Mouse (Mus musculus) megakaryocyte, adult 5-6 weeks (primary cell): ENCODE data around the gene Ftl1. TPM values are rescaled to one million over a fixed set of nuclear protein-coding genes. Genes with fewer than 3 reads are reported as not detected.

Experiments
- ATAC-seq: 2 replicates; pipeline ENCODE4 v1.8.0; 2016; ENCODE audit warnings: mild to moderate bottlenecking, inconsistent platforms; ENCODE audit not compliant: poor library complexity, severe bottlenecking
- total RNA-seq, 2 experiments: library from RNA; stranded (forward) in 1 of 2; stranded (reverse) in 1 of 2; fragments of 153-499, 151-499 nt in 1 of 2; fragments of 221-1000, 200-1000 nt in 1 of 2; gene quantifications; 2 replicates each; pipeline versions ENCODE4 v1.2.3 to v1.2.4; 2015 to 2017

The Ftl1 gene
- total RNA-seq, 2 experiments from 2014 or later, result 1,786 to 3,213 TPM

- ATAC-seq, result no peak
These were observed 44.0 kb downstream of the Ftl1 start for GRCm38 (mm10) chr7:45415636-45416035.

- ATAC-seq, result no peak
These were observed 44.9 kb downstream of the Ftl1 start for GRCm38 (mm10) chr7:45414740-45415224.

GRCm38 (mm10) chr7:45413864-45414739 lies 45.6 kb downstream of the Ftl1 start:
- peak; percentile 31 for ATAC-seq

- no peak for ATAC-seq
These were observed 46.4 kb downstream of the Ftl1 start, which contains the start of gene Ntf5 for GRCm38 (mm10) chr7:45413113-45413863. Ntf5 (plus strand) TSS chr7:45413695.

- ATAC-seq, result no peak
These were observed 47.3 kb downstream of the Ftl1 start for GRCm38 (mm10) chr7:45412421-45412820.

GRCm38 (mm10) chr7:45409497-45410163 lies 50.1 kb downstream of the Ftl1 start:
- no peak for ATAC-seq

- no peak for ATAC-seq
These were observed 50.7 kb downstream of the Ftl1 start for GRCm38 (mm10) chr7:45408949-45409348.

GRCm38 (mm10) chr7:45408351-45408750 lies 51.3 kb downstream of the Ftl1 start:
- no peak for ATAC-seq

Other genes with a start within 250 kb of the Ftl1 start
Only the 30 nearest of the 34 such genes appear.
- gene Cd37, start 220.8 kb downstream of the Ftl1 start, total RNA-seq (2015), result 105 and 111 TPM in 2 replicates
- gene Cd37, start 220.8 kb downstream of the Ftl1 start, total RNA-seq (2017), result 67.9 and 74.9 TPM in 2 replicates
- not detected in 2 replicates for gene Slc6a16, start 218.8 kb downstream of the Ftl1 start, total RNA-seq (2015)
- gene Slc6a16, start 218.8 kb downstream of the Ftl1 start, total RNA-seq (2017), result not detected in 2 replicates
- 0.27 and 0.78 TPM in 2 replicates for gene Slc6a21, start 182.4 kb downstream of the Ftl1 start, total RNA-seq (2015)
- not detected in 2 replicates for gene Slc6a21, start 182.4 kb downstream of the Ftl1 start, total RNA-seq (2017)
- gene Trpm4, start 126.1 kb downstream of the Ftl1 start, total RNA-seq (2015), result 3.2 and 4.7 TPM in 2 replicates
- gene Trpm4, start 126.1 kb downstream of the Ftl1 start, total RNA-seq (2017), result 4.8 and 5.4 TPM in 2 replicates
- not detected in 2 replicates for gene Hrc, start 124.6 kb downstream of the Ftl1 start, total RNA-seq (2015)
- 0.07 TPM in 1 of 2 replicates, not detected in the other for gene Hrc, start 124.6 kb downstream of the Ftl1 start, total RNA-seq (2017)
- gene Ppfia3, start 92.9 kb downstream of the Ftl1 start, total RNA-seq (2015), result 0.50 TPM in 1 of 2 replicates, not detected in the other
- not detected in 2 replicates for gene Ppfia3, start 92.9 kb downstream of the Ftl1 start, total RNA-seq (2017)
- 0.71 TPM in 1 of 2 replicates, not detected in the other for gene Lin7b, start 89.3 kb downstream of the Ftl1 start, total RNA-seq (2015)
- not detected in 2 replicates for gene Lin7b, start 89.3 kb downstream of the Ftl1 start, total RNA-seq (2017)
- gene Snrnp70, start 64.1 kb downstream of the Ftl1 start, total RNA-seq (2015), result 69.6 and 94.3 TPM in 2 replicates
- 261 and 320 TPM in 2 replicates for gene Snrnp70, start 64.1 kb downstream of the Ftl1 start, total RNA-seq (2017)
- gene Kcna7, start 54.2 kb downstream of the Ftl1 start, total RNA-seq (2015), result not detected in 2 replicates
- not detected in 2 replicates for gene Kcna7, start 54.2 kb downstream of the Ftl1 start, total RNA-seq (2017)
- not detected in 2 replicates for gene Ntf5, start 46.2 kb downstream of the Ftl1 start, total RNA-seq (2015)
- gene Ntf5, start 46.2 kb downstream of the Ftl1 start, total RNA-seq (2017), result not detected in 2 replicates
- gene Lhb, start 39.1 kb downstream of the Ftl1 start, total RNA-seq (2015), result not detected in 2 replicates
- not detected in 2 replicates for gene Lhb, start 39.1 kb downstream of the Ftl1 start, total RNA-seq (2017)
- gene Gys1, start 25.0 kb downstream of the Ftl1 start, total RNA-seq (2015), result 9.8 and 10.6 TPM in 2 replicates
- gene Gys1, start 25.0 kb downstream of the Ftl1 start, total RNA-seq (2017), result 7.2 and 8.8 TPM in 2 replicates
- gene Ruvbl2, start 21.8 kb downstream of the Ftl1 start, total RNA-seq (2015), result 48.6 and 51.6 TPM in 2 replicates
- gene Ruvbl2, start 21.8 kb downstream of the Ftl1 start, total RNA-seq (2017), result 52.9 and 60.2 TPM in 2 replicates
- 24.6 and 25.0 TPM in 2 replicates for gene Bax, start 7.0 kb upstream of the Ftl1 start, total RNA-seq (2015)
- gene Bax, start 7.0 kb upstream of the Ftl1 start, total RNA-seq (2017), result 31.8 and 37.4 TPM in 2 replicates
- not detected in 2 replicates for gene Tulp2, start 22.0 kb upstream of the Ftl1 start, total RNA-seq (2015)
- not detected in 2 replicates for gene Tulp2, start 22.0 kb upstream of the Ftl1 start, total RNA-seq (2017)
- not detected in 2 replicates for gene Gm45808, start 26.9 kb upstream of the Ftl1 start, total RNA-seq (2015)
- gene Gm45808, start 26.9 kb upstream of the Ftl1 start, total RNA-seq (2017), result 0.61 TPM in 1 of 2 replicates, not detected in the other
- 15.5 and 18.3 TPM in 2 replicates for gene Dhdh, start 28.9 kb upstream of the Ftl1 start, total RNA-seq (2015)
- gene Dhdh, start 28.9 kb upstream of the Ftl1 start, total RNA-seq (2017), result 14.2 and 16.0 TPM in 2 replicates
- 54.9 and 59.1 TPM in 2 replicates for gene Nucb1, start 50.5 kb upstream of the Ftl1 start, total RNA-seq (2015)
- gene Nucb1, start 50.5 kb upstream of the Ftl1 start, total RNA-seq (2017), result 178 and 199 TPM in 2 replicates
- 29.2 and 39.1 TPM in 2 replicates for gene Ppp1r15a, start 66.4 kb upstream of the Ftl1 start, total RNA-seq (2015)
- 50.0 and 64.7 TPM in 2 replicates for gene Ppp1r15a, start 66.4 kb upstream of the Ftl1 start, total RNA-seq (2017)
- not detected in 2 replicates for gene Plekha4, start 66.4 kb upstream of the Ftl1 start, total RNA-seq (2015)
- 0.24 TPM in 1 of 2 replicates, not detected in the other for gene Plekha4, start 66.4 kb upstream of the Ftl1 start, total RNA-seq (2017)
- gene Hsd17b14, start 95.0 kb upstream of the Ftl1 start, total RNA-seq (2015), result 0.25 TPM in 1 of 2 replicates, not detected in the other
- gene Hsd17b14, start 95.0 kb upstream of the Ftl1 start, total RNA-seq (2017), result not detected in 2 replicates
- gene Bcat2, start 110.3 kb upstream of the Ftl1 start, total RNA-seq (2015), result 24.6 and 26.6 TPM in 2 replicates
- gene Bcat2, start 110.3 kb upstream of the Ftl1 start, total RNA-seq (2017), result 16.7 and 24.1 TPM in 2 replicates
- gene Fgf21, start 155.6 kb upstream of the Ftl1 start, total RNA-seq (2015), result not detected in 2 replicates
- not detected in 2 replicates for gene Fgf21, start 155.6 kb upstream of the Ftl1 start, total RNA-seq (2017)
- gene Fut1, start 157.4 kb upstream of the Ftl1 start, total RNA-seq (2015), result not detected in 2 replicates
- not detected in 2 replicates for gene Fut1, start 157.4 kb upstream of the Ftl1 start, total RNA-seq (2017)
- gene Izumo1, start 161.9 kb upstream of the Ftl1 start, total RNA-seq (2015), result not detected in 2 replicates
- 0.22 TPM in 1 of 2 replicates, not detected in the other for gene Izumo1, start 161.9 kb upstream of the Ftl1 start, total RNA-seq (2017)
- gene Rasip1, start 167.6 kb upstream of the Ftl1 start, total RNA-seq (2015), result 0.20 TPM in 1 of 2 replicates, not detected in the other
- gene Rasip1, start 167.6 kb upstream of the Ftl1 start, total RNA-seq (2017), result 0.29 TPM in 1 of 2 replicates, not detected in the other
- gene Mamstr, start 180.1 kb upstream of the Ftl1 start, total RNA-seq (2015), result not detected in 2 replicates
- 0.53 TPM in 1 of 2 replicates, not detected in the other for gene Mamstr, start 180.1 kb upstream of the Ftl1 start, total RNA-seq (2017)
- not detected in 2 replicates for gene Fut2, start 206.5 kb upstream of the Ftl1 start, total RNA-seq (2015)
- not detected in 2 replicates for gene Fut2, start 206.5 kb upstream of the Ftl1 start, total RNA-seq (2017)
- not detected in 2 replicates for gene Ntn5, start 224.1 kb upstream of the Ftl1 start, total RNA-seq (2015)
- gene Ntn5, start 224.1 kb upstream of the Ftl1 start, total RNA-seq (2017), result not detected in 2 replicates
- not detected in 2 replicates for gene Sec1, start 234.5 kb upstream of the Ftl1 start, total RNA-seq (2015)
- gene Sec1, start 234.5 kb upstream of the Ftl1 start, total RNA-seq (2017), result not detected in 2 replicates